Mouse (Mus musculus) bone marrow macrophage, adult 2 months (primary cell): Measurements from ENCODE around the gene Tmem102.

ENCODE experiments used
- CTCF ChIP-seq: IDR thresholded peaks from 2 replicates; pipeline ENCODE4 v1.5.1; 2012; ENCODE audit warnings: low read depth, mild to moderate bottlenecking, low read length, moderate library complexity
- POLR2A ChIP-seq: IDR thresholded peaks from 2 replicates; pipeline ENCODE4 v1.6.1; 2012; ENCODE audit warnings: mild to moderate bottlenecking, low read depth, low read length, borderline replicate concordance

GRCm38 (mm10) chr11:69810280-69810679 lies 4.9 kb upstream of the Tmem102 start:
- TF ChIP-seq POLR2A: no peak
- TF ChIP-seq CTCF: no peak
